Mouse (Mus musculus) kidney, embryonic 14.5 days (tissue): ENCODE results near the gene Rgs14. TPM values are rescaled to one million over a fixed set of nuclear protein-coding genes. Genes with fewer than 3 reads are reported as not detected.

ENCODE experiments used
- ATAC-seq: fragments of 200-750 bp; cut with Nextera tagmentation; 2 replicates; pipeline ENCODE4 v1.8.0; 2017; ENCODE audit warnings: moderate number of reproducible peaks, mild to moderate bottlenecking, moderate TSS enrichment, moderate library complexity; ENCODE audit not compliant: low FRiP score, low TSS enrichment
- H3K27ac ChIP-seq: fragments of 300-500 bp; sonication (generic); 2 replicates; pipeline ENCODE4 v1.5.1; 2014; ENCODE audit warnings: low read depth, mild to moderate bottlenecking, low read length, moderate library complexity, mixed read lengths
- H3K27me3 ChIP-seq: fragments of 300-500 bp; sonication (generic); 2 replicates; pipeline ENCODE4 v1.6.1; 2014; ENCODE audit warnings: mild to moderate bottlenecking, low read length; ENCODE audit not compliant: control insufficient read depth, insufficient read depth
- H3K36me3 ChIP-seq: fragments of 300-500 bp; sonication (generic); 2 replicates; pipeline ENCODE4 v1.6.1; 2014; ENCODE audit warnings: low read length, mixed read lengths; ENCODE audit not compliant: control insufficient read depth, insufficient read depth
- H3K4me1 ChIP-seq: fragments of 300-500 bp; sonication (generic); 2 replicates; pipeline ENCODE4 v1.6.1; 2014; ENCODE audit warnings: low read length, mixed read lengths; ENCODE audit not compliant: control insufficient read depth, insufficient read depth
- H3K4me2 ChIP-seq: fragments of 300-500 bp; sonication (generic); replicated peaks from 2 replicates; pipeline ENCODE4 v1.6.1; 2014; ENCODE audit warnings: low read depth, mild to moderate bottlenecking, low read length
- H3K4me3 ChIP-seq: fragments of 300-500 bp; sonication (generic); 2 replicates; pipeline ENCODE4 v1.5.1; 2014; ENCODE audit warnings: mild to moderate bottlenecking, low read length
- H3K9ac ChIP-seq: fragments of 300-500 bp; sonication (generic); 2 replicates; pipeline ENCODE4 v1.6.1; 2014; ENCODE audit warnings: low read depth, mild to moderate bottlenecking, low read length, moderate library complexity
- H3K9me3 ChIP-seq: fragments of 300-500 bp; sonication (generic); 2 replicates; pipeline ENCODE4 v1.6.1; 2016; ENCODE audit warnings: low read length; ENCODE audit not compliant: control insufficient read depth
- WGBS: fragments of 180-500 bp; shearing (Covaris S2); extraction: QIAGEN DNeasy Blood & Tissue Kit; methylation state at CpG from one replicate; pipeline ENCODE4 v1.1.7; 2014; 5-methylcytosine and 5-hydroxymethylcytosine counted together
- polyA plus RNA-seq: library from polyadenylated mRNA; unstranded; fragments of >200 nt; fragmentation: Nextera tagmentation; extraction: Ambion mirVana; gene quantifications from 2 replicates; pipeline ENCODE4 v1.2.1, GENCODE M21; 2014

The Rgs14 gene
- 0.86 and 0.92 TPM in 2 replicates for polyA plus RNA-seq

GRCm38 (mm10) chr13:55369531-55370114, at the start of gene Rgs14:
Gene Rgs14, plus strand, starts transcription at chr13:55369732.
- no peaks in the 10 kb centered on the region for H3K9me3 ChIP-seq
- ATAC-seq: no peak
- 63% methylated on average over 13 of the region's 13 CpGs for WGBS
- no peak within 1 kb of the TSS for H3K27ac ChIP-seq
- no peaks in the 10 kb centered on the region for H3K27me3 ChIP-seq
- no peak within 1 kb of the TSS; the same call in 1 of the 2 replicates for H3K9ac ChIP-seq
- H3K4me2 ChIP-seq: no peak within 1 kb of the TSS
- H3K4me1 ChIP-seq: no peaks in the 10 kb centered on the region
- H3K36me3 ChIP-seq: no peaks in the 10 kb centered on the region
- H3K4me3 ChIP-seq: no peak within 1 kb of the TSS

- Histone ChIP-seq H3K9me3 (no peaks in the 10 kb centered on the region), H3K4me3 (peak within 1 kb of the TSS; percentile 74), H3K36me3 (peaks cover 67% of the 10 kb centered on the region), H3K9ac (peak within 1 kb of the TSS; percentile 86), H3K27me3 (no peaks in the 10 kb centered on the region), H3K4me1 (peaks cover 20% of the 10 kb centered on the region; the same call in 1 of the 2 replicates), H3K4me2 (peak within 1 kb of the TSS; percentile 93), H3K27ac (peak within 1 kb of the TSS; percentile 62; the same call in 1 of the 2 replicates)
- WGBS: 82% methylated on average over 4 of the region's 4 CpGs
- no peak for ATAC-seq
Observed at GRCm38 (mm10) chr13:55319931-55320533, 49.5 kb upstream of the Rgs14 start, which contains the start of gene Prelid1. Gene Prelid1, plus strand, starts transcription at chr13:55320500.

GRCm38 (mm10) chr13:55321434-55322129, 48.0 kb upstream of the Rgs14 start, which contains the start of gene Rab24:
Gene Rab24, minus strand, starts transcription at chr13:55321946.
- WGBS: under 1% methylated on average over 70 of the region's 73 CpGs
- Histone ChIP-seq H3K4me1 (peaks cover 20% of the 10 kb centered on the region; the same call in 1 of the 2 replicates), H3K9ac (peak within 1 kb of the TSS; percentile 86), H3K27me3 (no peaks in the 10 kb centered on the region), H3K9me3 (no peaks in the 10 kb centered on the region), H3K27ac (peak within 1 kb of the TSS; percentile 84), H3K4me3 (peak within 1 kb of the TSS; percentile 74), H3K4me2 (peak within 1 kb of the TSS; percentile 93), H3K36me3 (peaks cover 66% of the 10 kb centered on the region)
- peak; percentile 89 for ATAC-seq

- Histone ChIP-seq H3K36me3 (peaks cover 60% of the 10 kb centered on the region), H3K9me3 (no peaks in the 10 kb centered on the region), H3K9ac (peak overlapping the region; percentile 86), H3K27me3 (no peaks in the 10 kb centered on the region), H3K4me3 (peak overlapping the region; percentile 74), H3K4me2 (peak overlapping the region; percentile 93), H3K4me1 (peaks cover 24% of the 10 kb centered on the region; the same call in 1 of the 2 replicates), H3K27ac (peak overlapping the region; percentile 84)
- WGBS: under 1% methylated on average over 31 of the region's 31 CpGs
- ATAC-seq: peak; percentile 12; the same call in 1 of the 2 replicates
Observed at GRCm38 (mm10) chr13:55322130-55322825, 47.3 kb upstream of the Rgs14 start.

- WGBS: 71% methylated on average over 11 of the region's 11 CpGs
- Histone ChIP-seq H3K9ac (no peak overlapping the region), H3K27ac (no peak overlapping the region), H3K4me3 (no peak overlapping the region), H3K9me3 (no peaks in the 10 kb centered on the region), H3K4me2 (no peak overlapping the region), H3K36me3 (peaks cover 32% of the 10 kb centered on the region), H3K4me1 (peaks cover 31% of the 10 kb centered on the region), H3K27me3 (no peaks in the 10 kb centered on the region)
- ATAC-seq: no peak
Observed at GRCm38 (mm10) chr13:55325596-55325995, 43.9 kb upstream of the Rgs14 start.

GRCm38 (mm10) chr13:55327169-55327568, 42.4 kb upstream of the Rgs14 start:
- no peak overlapping the region for H3K9ac ChIP-seq
- peaks cover 31% of the 10 kb centered on the region for H3K4me1 ChIP-seq

GRCm38 (mm10) chr13:55327633-55328032, 41.9 kb upstream of the Rgs14 start:
- Histone ChIP-seq H3K36me3 (peaks cover 32% of the 10 kb centered on the region), H3K9me3 (no peaks in the 10 kb centered on the region), H3K4me2 (no peak overlapping the region; the same call in 1 of the 2 replicates), H3K9ac (no peak overlapping the region), H3K27ac (no peak overlapping the region), H3K4me3 (peak overlapping the region; percentile 52; the same call in 1 of the 2 replicates), H3K4me1 (peaks cover 31% of the 10 kb centered on the region), H3K27me3 (no peaks in the 10 kb centered on the region)
- 50% methylated on average over 8 of the region's 8 CpGs for WGBS
- ATAC-seq: peak; percentile 3; the same call in 1 of the 2 replicates

More at GRCm38 (mm10) chr13:55327169-55327568, 42.4 kb upstream of the Rgs14 start:
- H3K36me3 ChIP-seq: peaks cover 32% of the 10 kb centered on the region
- ATAC-seq: no peak
- WGBS: 51% methylated on average over 4 of the region's 4 CpGs
- H3K27me3 ChIP-seq: no peaks in the 10 kb centered on the region
- no peak overlapping the region for H3K4me3 ChIP-seq
- no peak overlapping the region for H3K27ac ChIP-seq
- no peak overlapping the region for H3K4me2 ChIP-seq
- no peaks in the 10 kb centered on the region for H3K9me3 ChIP-seq

- Histone ChIP-seq H3K4me3 (peak overlapping the region; percentile 52; the same call in 1 of the 2 replicates), H3K9ac (0 out of 2 replicates have a peak overlapping the region, but pooled peaks have one; percentile 58)
- WGBS: 87% methylated on average over 6 of the region's 6 CpGs
Observed at GRCm38 (mm10) chr13:55328171-55328570, 41.4 kb upstream of the Rgs14 start.

More at GRCm38 (mm10) chr13:55328171-55328570, 41.4 kb upstream of the Rgs14 start:
- Histone ChIP-seq H3K4me2 (peak overlapping the region; percentile 95), H3K36me3 (peaks cover 28% of the 10 kb centered on the region), H3K27ac (no peak overlapping the region), H3K9me3 (no peaks in the 10 kb centered on the region), H3K4me1 (peaks cover 25% of the 10 kb centered on the region), H3K27me3 (no peaks in the 10 kb centered on the region)
- no peak for ATAC-seq
